Mouse (Mus musculus) megakaryocyte, embryonic 14.5 days (primary cell): Measurements from ENCODE around the gene Vapa.

Experiments used
- FLI1 ChIP-seq: IDR thresholded peaks from 2 replicates; pipeline ENCODE4 v1.6.1; 2012; ENCODE audit warnings: low read length, inconsistent platforms, mixed read lengths
- GATA1 ChIP-seq: IDR thresholded peaks from 3 replicates; pipeline ENCODE4 v1.6.1; 2012; ENCODE audit warnings: mixed read lengths, low read length, inconsistent platforms, borderline replicate concordance

DNA sequence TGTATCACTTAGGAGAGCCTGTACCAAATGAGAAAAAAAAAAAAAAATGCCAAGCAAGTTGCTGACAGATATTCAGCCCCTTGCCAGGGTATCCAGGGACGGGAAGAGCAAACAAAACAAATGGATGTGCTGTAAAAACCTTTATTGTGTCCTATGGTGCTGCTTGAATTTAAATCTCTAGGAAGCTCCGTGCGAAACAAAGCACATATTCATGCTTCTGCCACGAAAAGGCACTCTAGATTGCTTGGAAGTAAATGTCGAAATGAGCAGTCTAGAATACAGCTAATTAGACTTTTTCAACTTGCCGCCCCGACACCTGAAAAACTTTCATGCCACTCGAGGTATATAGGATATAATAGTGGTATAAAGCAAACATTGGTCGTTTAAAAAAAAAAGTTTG, 1.1 kb upstream of the Vapa start:
- TF ChIP-seq GATA1 (no peak), FLI1 (no peak)
